Mouse (Mus musculus): ENCODE measurements around the gene Cdh13. TPM values are rescaled to one million over a fixed set of nuclear protein-coding genes. Genes with fewer than 3 reads are reported as not detected.
"Not testable (repeated sequence)": the region's sequence is repeated elsewhere in the genome, so short reads cannot be mapped to it uniquely, and the experiment has no call there.

The Cdh13 gene
- polyA plus RNA-seq, 1 experiment from 2014 or later: 63.9 TPM

- WGBS: 66% methylated on average over 4 of the region's 4 CpGs
- no peak overlapping the region for H3K4me3 ChIP-seq
- H3K9ac ChIP-seq: no peak overlapping the region
- H3K27ac ChIP-seq: no peak overlapping the region
- no peaks in the 10 kb centered on the region for H3K36me3 ChIP-seq
- H3K4me2 ChIP-seq: no peak overlapping the region
- peak; percentile 43; the same call in 1 of the 2 replicates for ATAC-seq (replicated peaks; ENCODE audit: insufficient number of reproducible peaks, insufficient read depth, low FRiP score, low read depth)
- no peaks in the 10 kb centered on the region for H3K4me1 ChIP-seq (replicated peaks)
- H3K9me3 ChIP-seq (replicated peaks): no peaks in the 10 kb centered on the region
- no peaks in the 10 kb centered on the region for H3K27me3 ChIP-seq
These were observed 982.8 kb downstream of the Cdh13 start for GRCm38 (mm10) chr8:119266304-119266703.

GRCm38 (mm10) chr8:119269576-119269975 lies 986.0 kb downstream of the Cdh13 start:
- Histone ChIP-seq H3K27me3 (no peaks in the 10 kb centered on the region), H3K27ac (no peak overlapping the region), H3K4me2 (no peak overlapping the region), H3K4me3 (no peak overlapping the region), H3K4me1 (replicated peaks) (no peaks in the 10 kb centered on the region), H3K36me3 (no peaks in the 10 kb centered on the region), H3K9me3 (replicated peaks) (no peaks in the 10 kb centered on the region), H3K9ac (no peak overlapping the region)
- WGBS: 61% methylated on average over 3 of the region's 3 CpGs
- ATAC-seq (replicated peaks; ENCODE audit: insufficient number of reproducible peaks, insufficient read depth, low FRiP score, low read depth): no peak

GRCm38 (mm10) chr8:119270371-119270770 lies 986.8 kb downstream of the Cdh13 start:
- Histone ChIP-seq H3K4me3 (no peak overlapping the region), H3K9ac (no peak overlapping the region), H3K27me3 (no peaks in the 10 kb centered on the region), H3K36me3 (no peaks in the 10 kb centered on the region), H3K4me1 (replicated peaks) (no peaks in the 10 kb centered on the region), H3K4me2 (no peak overlapping the region), H3K27ac (no peak overlapping the region), H3K9me3 (replicated peaks) (no peaks in the 10 kb centered on the region)
- 85% methylated on average over 9 of the region's 9 CpGs for WGBS
- no peak for ATAC-seq (replicated peaks; ENCODE audit: insufficient number of reproducible peaks, insufficient read depth, low FRiP score, low read depth)

DNA sequence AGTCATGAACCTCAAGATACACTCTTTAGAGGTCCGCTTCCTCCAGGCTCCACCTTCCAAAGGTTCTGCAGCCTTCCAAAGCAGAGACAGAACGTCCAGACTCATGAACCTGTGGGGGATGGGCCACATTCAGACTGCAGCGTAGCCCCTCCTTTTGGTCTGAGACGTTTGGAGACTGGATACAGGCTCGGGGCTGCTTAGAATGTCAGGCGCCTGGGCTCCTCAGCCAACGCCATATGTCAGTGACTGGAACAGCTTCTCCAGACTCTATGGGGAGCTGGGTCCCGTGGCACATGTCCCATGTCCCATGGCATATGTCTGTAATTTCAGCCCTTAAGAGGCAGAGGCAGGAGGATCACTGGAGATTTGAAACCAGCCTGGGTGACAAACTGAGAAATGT lies 989.4 kb downstream of the Cdh13 start:
- H3K4me1 ChIP-seq (replicated peaks): peaks cover 14% of the 10 kb centered on the region
- H3K9me3 ChIP-seq (replicated peaks): no peaks in the 10 kb centered on the region
- no peaks in the 10 kb centered on the region for H3K36me3 ChIP-seq
- ATAC-seq (replicated peaks; ENCODE audit: insufficient number of reproducible peaks, insufficient read depth, low FRiP score, low read depth): no peak
- WGBS: 69% methylated on average over 8 of the region's 8 CpGs
- no peak overlapping the region for H3K4me2 ChIP-seq
- no peak overlapping the region for H3K4me3 ChIP-seq
- H3K27me3 ChIP-seq: no peaks in the 10 kb centered on the region
- no peak overlapping the region for H3K27ac ChIP-seq
- no peak overlapping the region for H3K9ac ChIP-seq

- Histone ChIP-seq H3K27ac (no peak overlapping the region), H3K9ac (no peak overlapping the region)
These were observed 991.9 kb downstream of the Cdh13 start for GRCm38 (mm10) chr8:119275442-119275841.

GRCm38 (mm10) chr8:119277047-119277451 lies 993.5 kb downstream of the Cdh13 start:
- Histone ChIP-seq H3K27ac (peak overlapping the region; percentile 90), H3K4me1 (replicated peaks) (peaks cover 14% of the 10 kb centered on the region), H3K36me3 (no peaks in the 10 kb centered on the region), H3K9ac (no peak overlapping the region; the same call in 1 of the 2 replicates), H3K9me3 (replicated peaks) (no peaks in the 10 kb centered on the region), H3K4me3 (no peak overlapping the region), H3K4me2 (peak overlapping the region; percentile 44), H3K27me3 (no peaks in the 10 kb centered on the region)
- 30% methylated on average over 3 of the region's 3 CpGs for WGBS
- peak; percentile 94 for ATAC-seq (replicated peaks; ENCODE audit: insufficient number of reproducible peaks, insufficient read depth, low FRiP score, low read depth)

More at GRCm38 (mm10) chr8:119275442-119275841, 991.9 kb downstream of the Cdh13 start:
- H3K4me3 ChIP-seq: no peak overlapping the region
- no peak overlapping the region for H3K4me2 ChIP-seq
- peaks cover 14% of the 10 kb centered on the region for H3K4me1 ChIP-seq (replicated peaks)
- ATAC-seq (replicated peaks; ENCODE audit: insufficient number of reproducible peaks, insufficient read depth, low FRiP score, low read depth): no peak
- H3K27me3 ChIP-seq: no peaks in the 10 kb centered on the region
- no peaks in the 10 kb centered on the region for H3K36me3 ChIP-seq
- 89% methylated on average over 1 of the region's 1 CpGs for WGBS
- no peaks in the 10 kb centered on the region for H3K9me3 ChIP-seq (replicated peaks)

- no peaks in the 10 kb centered on the region for H3K9me3 ChIP-seq (replicated peaks)
- H3K27me3 ChIP-seq: no peaks in the 10 kb centered on the region
- H3K4me2 ChIP-seq: no peak overlapping the region
- no peaks in the 10 kb centered on the region for H3K36me3 ChIP-seq
- no peak overlapping the region for H3K4me3 ChIP-seq
- 56% methylated on average over 2 of the region's 2 CpGs for WGBS
- H3K4me1 ChIP-seq (replicated peaks): peaks cover 4% of the 10 kb centered on the region
- H3K27ac ChIP-seq: no peak overlapping the region
- no peak for ATAC-seq (replicated peaks; ENCODE audit: insufficient number of reproducible peaks, insufficient read depth, low FRiP score, low read depth)
- no peak overlapping the region for H3K9ac ChIP-seq
These were observed 998.2 kb downstream of the Cdh13 start for GRCm38 (mm10) chr8:119281761-119282160.

GRCm38 (mm10) chr8:119284516-119284915 lies 1001.0 kb downstream of the Cdh13 start:
- H3K4me2 ChIP-seq: no peak overlapping the region
- no peaks in the 10 kb centered on the region for H3K27me3 ChIP-seq
- H3K9ac ChIP-seq: no peak overlapping the region
- H3K4me1 ChIP-seq (replicated peaks): no peaks in the 10 kb centered on the region
- no peak overlapping the region for H3K4me3 ChIP-seq
- no peaks in the 10 kb centered on the region for H3K36me3 ChIP-seq
- WGBS: 78% methylated on average over 9 of the region's 9 CpGs
- H3K27ac ChIP-seq: no peak overlapping the region
- no peaks in the 10 kb centered on the region for H3K9me3 ChIP-seq (replicated peaks)
- ATAC-seq (replicated peaks; ENCODE audit: insufficient number of reproducible peaks, insufficient read depth, low FRiP score, low read depth): no peak

DNA sequence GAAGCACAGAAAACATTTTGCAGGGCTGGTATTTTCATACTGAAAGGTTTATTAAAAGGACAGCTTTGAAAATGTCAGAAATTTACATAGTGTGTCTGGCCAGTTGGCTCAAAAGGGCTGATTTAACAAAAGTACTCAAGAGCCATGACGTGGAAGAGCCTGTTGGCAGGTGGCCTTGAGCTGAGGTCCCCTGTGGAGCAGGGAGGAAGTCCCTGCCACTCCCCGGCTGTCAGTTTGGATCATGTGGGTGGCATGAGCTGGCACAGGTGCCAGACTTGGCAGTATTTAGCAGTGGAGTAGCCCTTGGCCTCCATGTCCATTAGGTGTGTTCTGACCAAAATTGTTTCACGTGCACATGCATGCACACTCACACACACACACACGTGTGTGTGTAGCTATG lies 1001.4 kb downstream of the Cdh13 start:
- H3K27ac ChIP-seq: no peak overlapping the region
- no peaks in the 10 kb centered on the region for H3K36me3 ChIP-seq
- ATAC-seq (replicated peaks; ENCODE audit: insufficient number of reproducible peaks, insufficient read depth, low FRiP score, low read depth): no peak
- no peaks in the 10 kb centered on the region for H3K4me1 ChIP-seq (replicated peaks)
- no peak overlapping the region for H3K4me2 ChIP-seq
- H3K4me3 ChIP-seq: no peak overlapping the region
- H3K9me3 ChIP-seq (replicated peaks): no peaks in the 10 kb centered on the region
- H3K9ac ChIP-seq: no peak overlapping the region
- no peaks in the 10 kb centered on the region for H3K27me3 ChIP-seq
- 77% methylated on average over 4 of the region's 4 CpGs for WGBS

DNA sequence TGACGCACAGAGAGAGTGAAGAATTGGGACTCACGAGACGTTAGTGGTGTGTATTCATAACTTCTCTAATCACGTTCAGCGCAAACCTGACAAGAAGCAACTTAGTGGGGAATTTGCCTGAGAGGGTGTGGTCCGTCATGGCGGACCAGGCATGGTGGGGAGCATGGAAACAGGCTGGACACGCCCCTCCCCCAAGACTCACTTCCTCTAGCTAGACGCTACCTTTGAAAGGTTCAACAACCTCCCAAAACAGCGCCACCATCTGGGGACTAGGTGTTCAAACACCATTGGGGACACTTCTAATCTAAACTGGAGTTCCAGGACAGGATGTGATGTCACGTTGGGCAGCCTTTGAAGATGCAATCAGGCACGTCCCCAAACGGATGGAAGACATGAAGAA lies 1011.9 kb downstream of the Cdh13 start:
- no peaks in the 10 kb centered on the region for H3K36me3 ChIP-seq
- H3K27me3 ChIP-seq: no peaks in the 10 kb centered on the region
- no peaks in the 10 kb centered on the region for H3K9me3 ChIP-seq (replicated peaks)
- no peak overlapping the region for H3K9ac ChIP-seq
- H3K4me2 ChIP-seq: no peak overlapping the region
- H3K4me1 ChIP-seq (replicated peaks): no peaks in the 10 kb centered on the region
- H3K4me3 ChIP-seq: no peak overlapping the region
- 77% methylated on average over 13 of the region's 13 CpGs for WGBS
- no peak for ATAC-seq (replicated peaks; ENCODE audit: insufficient number of reproducible peaks, insufficient read depth, low FRiP score, low read depth)
- H3K27ac ChIP-seq: no peak overlapping the region

DNA sequence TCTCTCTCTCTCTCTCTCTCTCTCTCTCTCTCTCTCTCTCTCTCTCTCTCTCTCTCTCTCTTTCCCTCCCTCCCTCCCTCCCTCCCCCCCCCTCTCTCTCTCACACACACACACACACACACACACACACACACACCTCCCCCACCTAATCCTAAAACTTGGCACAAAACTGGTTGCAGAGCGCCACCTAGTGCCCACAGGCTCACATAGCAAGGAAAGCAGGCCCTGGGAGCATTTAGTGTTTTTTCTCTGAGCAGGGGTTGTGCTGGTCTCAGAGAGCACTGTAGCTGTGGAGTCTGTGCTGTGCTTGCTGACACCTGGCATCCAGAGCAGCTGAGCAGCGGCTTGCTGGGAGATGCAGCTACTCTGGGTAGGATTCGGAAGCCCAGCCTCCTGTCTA lies 1014.2 kb downstream of the Cdh13 start:
- H3K27me3 ChIP-seq; H3K36me3 ChIP-seq; H3K9ac ChIP-seq; H3K4me1 ChIP-seq (replicated peaks); H3K4me3 ChIP-seq; H3K4me2 ChIP-seq; ATAC-seq (replicated peaks; ENCODE audit: insufficient number of reproducible peaks, insufficient read depth, low FRiP score, low read depth); H3K9me3 ChIP-seq (replicated peaks); H3K27ac ChIP-seq: not testable (repeated sequence)
- WGBS: 26% methylated on average over 3 of the region's 3 CpGs

- ATAC-seq (replicated peaks; ENCODE audit: insufficient number of reproducible peaks, insufficient read depth, low FRiP score, low read depth): no peak
- Histone ChIP-seq H3K36me3 (no peaks in the 10 kb centered on the region), H3K27me3 (no peaks in the 10 kb centered on the region), H3K4me3 (no peak overlapping the region), H3K4me2 (no peak overlapping the region), H3K4me1 (replicated peaks) (no peaks in the 10 kb centered on the region), H3K27ac (no peak overlapping the region), H3K9me3 (replicated peaks) (no peaks in the 10 kb centered on the region), H3K9ac (no peak overlapping the region)
- WGBS: 83% methylated on average over 5 of the region's 5 CpGs
These were observed 1016.8 kb downstream of the Cdh13 start for GRCm38 (mm10) chr8:119300335-119300734.

All from heart, embryonic 15.5 days (tissue).